Mouse (Mus musculus): ENCODE measurements around the gene Atxn1. TPM values are rescaled to one million over a fixed set of nuclear protein-coding genes. Genes with fewer than 3 reads are reported as not detected.

Atxn1 gene
- total RNA-seq, 2 experiments from 2014 or later, result 91.3 to 126 TPM

- no peak for DNase-seq
- intact Hi-C loops (cut with DNase I), result no loop called here
These were observed 61.1 kb downstream of the Atxn1 start for GRCm38 (mm10) chr13:45903519-45904274.

- no peak for DNase-seq
- intact Hi-C loops (cut with DNase I), result no loop called here
These were observed 62.4 kb downstream of the Atxn1 start for GRCm38 (mm10) chr13:45902457-45902856.

- no peak for DNase-seq
- intact Hi-C loops (cut with DNase I), result no loop called here
These were observed 64.0 kb downstream of the Atxn1 start for GRCm38 (mm10) chr13:45900776-45901175.

- DNase-seq, result no peak
- intact Hi-C loops (cut with DNase I), result no loop called here
These were observed 67.2 kb downstream of the Atxn1 start for GRCm38 (mm10) chr13:45897571-45897970.

- no peak for DNase-seq
- intact Hi-C loops (cut with DNase I), result no loop called here
These were observed 70.0 kb downstream of the Atxn1 start for GRCm38 (mm10) chr13:45894760-45895159.

- no peak for DNase-seq
- intact Hi-C loops (cut with DNase I), result no loop called here
These were observed 70.6 kb downstream of the Atxn1 start for GRCm38 (mm10) chr13:45894234-45894633.

GRCm38 (mm10) chr13:45891073-45891472, 73.7 kb downstream of the Atxn1 start:
- intact Hi-C loops (cut with DNase I), result no loop called here
- no peak for DNase-seq

- intact Hi-C loops (cut with DNase I), result no loop called here
These were observed 75.7 kb downstream of the Atxn1 start for GRCm38 (mm10) chr13:45888953-45889749.

GRCm38 (mm10) chr13:45884878-45885277, 79.9 kb downstream of the Atxn1 start:
- DNase-seq, result no peak
- intact Hi-C loops (cut with DNase I), result no loop called here

More at GRCm38 (mm10) chr13:45888953-45889749, 75.7 kb downstream of the Atxn1 start:
- no peak for DNase-seq

GRCm38 (mm10) chr13:45883791-45884238, 81.0 kb downstream of the Atxn1 start:
- DNase-seq, result no peak
- intact Hi-C loops (cut with DNase I), result no loop called here

- DNase-seq, result no peak
- intact Hi-C loops (cut with DNase I), result no loop called here
These were observed 81.8 kb downstream of the Atxn1 start for GRCm38 (mm10) chr13:45882976-45883440.

- DNase-seq, result no peak
- intact Hi-C loops (cut with DNase I), result no loop called here
These were observed 84.3 kb downstream of the Atxn1 start for GRCm38 (mm10) chr13:45880543-45880845.

GRCm38 (mm10) chr13:45879746-45880542, 84.9 kb downstream of the Atxn1 start:
- intact Hi-C loops (cut with DNase I), result no loop called here
- peak; percentile 21 for DNase-seq

- no peak for DNase-seq
- intact Hi-C loops (cut with DNase I), result no loop called here
These were observed 87.9 kb downstream of the Atxn1 start for GRCm38 (mm10) chr13:45876939-45877338.

- intact Hi-C loops (cut with DNase I), result no loop called here
- no peak for DNase-seq
These were observed 88.4 kb downstream of the Atxn1 start for GRCm38 (mm10) chr13:45876368-45876760.

- no peak for DNase-seq
- intact Hi-C loops (cut with DNase I), result no loop called here
These were observed 89.0 kb downstream of the Atxn1 start for GRCm38 (mm10) chr13:45875686-45876367.

GRCm38 (mm10) chr13:45874196-45874595, 90.6 kb downstream of the Atxn1 start:
- DNase-seq, result no peak
- intact Hi-C loops (cut with DNase I), result no loop called here

GRCm38 (mm10) chr13:45872966-45873365, 91.8 kb downstream of the Atxn1 start:
- intact Hi-C loops (cut with DNase I), result no loop called here

GRCm38 (mm10) chr13:45872041-45872746, 92.6 kb downstream of the Atxn1 start:
- intact Hi-C loops (cut with DNase I), result no loop called here
- DNase-seq, result no peak

More at GRCm38 (mm10) chr13:45872966-45873365, 91.8 kb downstream of the Atxn1 start:
- no peak for DNase-seq

GRCm38 (mm10) chr13:45871554-45871953, 93.3 kb downstream of the Atxn1 start:
- intact Hi-C loops (cut with DNase I), result no loop called here
- DNase-seq, result no peak

Measured in left cerebral cortex, postnatal 4 days (tissue).